Mouse (Mus musculus) lung, embryonic 16.5 days (tissue): Measurements from ENCODE around the gene Txndc5. TPM values are rescaled to one million over a fixed set of nuclear protein-coding genes. Genes with fewer than 3 reads are reported as not detected.

ENCODE experiments used
- ATAC-seq: fragments of 200-750 bp; cut with Nextera tagmentation; 2 replicates; pipeline ENCODE4 v1.8.0; 2017; ENCODE audit warnings: low read depth, mild to moderate bottlenecking, moderate library complexity
- H3K27ac ChIP-seq: fragments of 300-500 bp; sonication (generic); 2 replicates; pipeline ENCODE4 v1.5.1; 2014; ENCODE audit warnings: mild to moderate bottlenecking, control low read depth, low read length
- H3K27me3 ChIP-seq: fragments of 300-500 bp; sonication (generic); 2 replicates; pipeline ENCODE4 v1.6.1; 2014; ENCODE audit warnings: low read depth, low read length, mixed read lengths; ENCODE audit not compliant: control insufficient read depth, insufficient read depth
- H3K36me3 ChIP-seq: fragments of 300-500 bp; sonication (generic); 2 replicates; pipeline ENCODE4 v1.6.1; 2014; ENCODE audit warnings: low read length; ENCODE audit not compliant: control insufficient read depth, insufficient read depth
- H3K4me1 ChIP-seq: fragments of 300-500 bp; sonication (generic); replicated peaks from 2 replicates; pipeline ENCODE4 v1.6.1; 2014; ENCODE audit warnings: low read length, mixed read lengths; ENCODE audit not compliant: control insufficient read depth, insufficient read depth
- H3K4me2 ChIP-seq: fragments of 300-500 bp; sonication (generic); 2 replicates; pipeline ENCODE4 v1.6.1; 2014; ENCODE audit warnings: low read depth, low read length, control low read depth
- H3K4me3 ChIP-seq: fragments of 300-500 bp; sonication (generic); 2 replicates; pipeline ENCODE4 v1.5.1; 2014; ENCODE audit warnings: mild to moderate bottlenecking, low read length, control low read depth
- H3K9ac ChIP-seq: fragments of 300-500 bp; sonication (generic); 2 replicates; pipeline ENCODE4 v1.6.1; 2014; ENCODE audit warnings: low read length, control low read depth
- H3K9me3 ChIP-seq: fragments of 300-500 bp; sonication (generic); 2 replicates; pipeline ENCODE4 v1.6.1; 2016; ENCODE audit warnings: low read length; ENCODE audit not compliant: control insufficient read depth
- WGBS: fragments of 180-500 bp; shearing (Covaris S2); extraction: QIAGEN DNeasy Blood & Tissue Kit; methylation state at CpG from one replicate; pipeline ENCODE4 v1.1.7; 2014; 5-methylcytosine and 5-hydroxymethylcytosine counted together
- polyA plus RNA-seq: library from polyadenylated mRNA; unstranded; fragments of >200 nt; fragmentation: Nextera tagmentation; extraction: Ambion mirVana; gene quantifications from 2 replicates; pipeline ENCODE4 v1.2.1, GENCODE M21; 2015

Gene Txndc5
- polyA plus RNA-seq, 1 experiment from 2014 or later, result 238 TPM

DNA sequence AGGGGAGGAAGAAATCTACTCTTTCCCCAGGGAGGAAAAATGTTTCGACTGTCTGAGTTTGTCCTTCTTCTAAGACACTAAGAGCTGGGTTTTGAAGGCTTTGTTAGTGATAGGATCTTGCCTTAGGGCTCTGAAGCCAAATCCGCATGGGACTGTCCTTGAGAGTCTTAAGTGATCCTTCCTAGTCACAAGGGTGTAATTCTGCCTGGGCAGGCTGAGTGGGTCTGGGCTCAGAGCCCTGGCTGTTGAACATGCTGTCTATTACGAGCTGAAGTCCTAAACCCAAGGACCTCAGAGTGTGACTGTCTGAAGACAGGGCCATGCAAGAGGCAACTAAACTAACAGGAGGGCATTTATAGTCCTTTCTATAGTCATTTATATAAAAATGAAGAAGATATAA, 16.8 kb upstream of the Txndc5 start:
- ATAC-seq, result no peak
- H3K4me1 ChIP-seq, result no peaks in the 10 kb centered on the region
- 54% methylated on average over 3 of the region's 3 CpGs for WGBS
- H3K9ac ChIP-seq, result no peak overlapping the region
- H3K9me3 ChIP-seq, result no peaks in the 10 kb centered on the region
- no peak overlapping the region for H3K27ac ChIP-seq
- H3K27me3 ChIP-seq, result no peaks in the 10 kb centered on the region
- H3K4me2 ChIP-seq, result no peak overlapping the region
- H3K4me3 ChIP-seq, result no peak overlapping the region
- H3K36me3 ChIP-seq, result no peaks in the 10 kb centered on the region

DNA sequence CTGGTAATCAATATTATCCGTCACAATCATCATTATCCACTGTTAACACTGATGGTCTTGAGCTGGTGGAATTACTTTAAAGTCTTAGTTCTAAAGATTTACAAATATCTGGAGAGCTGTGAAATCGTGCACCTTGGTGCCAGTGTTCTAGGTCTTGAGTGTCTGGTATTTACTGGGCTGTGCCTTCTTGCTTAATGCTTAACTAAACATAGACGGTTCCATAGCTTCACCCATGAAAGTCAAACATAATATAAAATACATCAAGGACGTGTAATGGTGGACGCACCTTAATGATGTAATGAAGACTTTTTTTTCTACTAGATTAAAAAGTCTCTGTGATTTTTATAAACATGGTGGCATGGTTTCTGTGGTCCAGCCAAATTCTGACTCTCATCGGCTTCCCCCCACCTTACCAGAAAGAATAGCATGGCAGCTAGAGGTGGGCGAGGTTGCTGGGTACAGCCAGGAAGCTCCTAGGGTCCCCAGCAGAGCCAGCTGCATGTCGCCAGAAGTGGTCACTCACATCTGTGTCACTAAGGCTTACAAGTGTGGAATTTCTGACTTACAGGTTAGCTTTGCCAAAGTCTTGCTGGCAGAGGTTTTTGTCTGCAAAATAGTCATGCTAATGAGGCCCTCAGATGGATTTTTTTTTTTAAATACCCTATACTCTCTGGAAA, 16.3 kb upstream of the Txndc5 start:
- H3K4me1 ChIP-seq, result no peaks in the 10 kb centered on the region
- no peaks in the 10 kb centered on the region for H3K27me3 ChIP-seq
- H3K27ac ChIP-seq, result no peak overlapping the region
- no peak for ATAC-seq
- WGBS, result 70% methylated on average over 8 of the region's 8 CpGs
- no peak overlapping the region for H3K9ac ChIP-seq
- H3K4me3 ChIP-seq, result no peak overlapping the region
- no peaks in the 10 kb centered on the region for H3K36me3 ChIP-seq
- H3K4me2 ChIP-seq, result no peak overlapping the region
- H3K9me3 ChIP-seq, result no peaks in the 10 kb centered on the region

DNA sequence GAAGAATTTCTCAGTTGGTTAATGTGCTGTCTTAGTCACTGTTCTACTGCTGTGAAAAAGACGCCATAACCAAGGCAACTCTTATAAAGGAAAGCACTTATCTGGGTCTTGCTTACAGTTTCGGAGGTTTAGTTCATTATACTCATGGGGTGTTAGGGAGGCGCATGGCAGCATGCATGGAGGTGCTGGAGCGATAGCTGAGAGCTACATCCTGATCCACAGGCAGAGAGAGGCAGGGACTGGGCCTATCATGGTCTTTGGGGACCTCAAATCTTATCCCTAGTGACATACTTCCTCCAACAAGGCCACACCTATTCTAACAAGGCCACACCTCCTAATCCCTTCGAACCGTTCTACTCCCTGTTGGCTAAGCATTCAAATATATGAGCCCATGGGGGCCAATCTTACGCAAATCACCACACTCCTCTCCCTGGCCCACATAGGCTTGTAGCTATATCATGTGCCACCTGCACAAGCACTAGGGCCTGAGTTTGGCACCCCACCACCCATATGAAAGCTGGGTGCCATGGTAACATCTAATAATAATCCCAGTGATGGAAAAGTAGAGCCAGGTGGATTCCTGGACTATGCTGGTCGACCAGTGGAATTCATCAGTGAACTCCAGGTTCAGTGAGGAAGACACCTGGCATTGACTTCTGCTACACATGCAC, 15.0 kb upstream of the Txndc5 start:
- Histone ChIP-seq H3K9ac (no peak overlapping the region), H3K27ac (no peak overlapping the region), H3K4me3 (no peak overlapping the region), H3K4me1 (no peaks in the 10 kb centered on the region), H3K4me2 (no peak overlapping the region), H3K9me3 (no peaks in the 10 kb centered on the region), H3K36me3 (no peaks in the 10 kb centered on the region), H3K27me3 (no peaks in the 10 kb centered on the region)
- 82% methylated on average over 8 of the region's 8 CpGs for WGBS
- ATAC-seq, result no peak

GRCm38 (mm10) chr13:38539192-38539900, 10.7 kb upstream of the Txndc5 start:
- H3K36me3 ChIP-seq, result no peaks in the 10 kb centered on the region
- ATAC-seq, result no peak
- 75% methylated on average over 7 of the region's 7 CpGs for WGBS
- H3K4me2 ChIP-seq, result no peak overlapping the region
- no peak overlapping the region for H3K4me3 ChIP-seq
- H3K9me3 ChIP-seq, result no peaks in the 10 kb centered on the region
- no peak overlapping the region for H3K9ac ChIP-seq
- no peaks in the 10 kb centered on the region for H3K4me1 ChIP-seq
- no peaks in the 10 kb centered on the region for H3K27me3 ChIP-seq
- H3K27ac ChIP-seq, result no peak overlapping the region

- H3K4me1 ChIP-seq, result 0 out of 2 replicates have a peak, but pooled peaks cover 4% of the 10 kb centered on the region
- H3K4me2 ChIP-seq, result no peak overlapping the region
- 0 out of 2 replicates have a peak, but pooled peaks cover 2% of the 10 kb centered on the region for H3K27me3 ChIP-seq
- H3K4me3 ChIP-seq, result no peak overlapping the region
- no peaks in the 10 kb centered on the region for H3K36me3 ChIP-seq
- H3K9me3 ChIP-seq, result no peaks in the 10 kb centered on the region
- ATAC-seq, result no peak
- H3K27ac ChIP-seq, result no peak overlapping the region
- H3K9ac ChIP-seq, result no peak overlapping the region
Measured at GRCm38 (mm10) chr13:38537521-38537920, 8.9 kb upstream of the Txndc5 start.

GRCm38 (mm10) chr13:38534731-38535130, 6.1 kb upstream of the Txndc5 start:
- Histone ChIP-seq H3K9me3 (no peaks in the 10 kb centered on the region), H3K9ac (no peak overlapping the region), H3K27me3 (0 out of 2 replicates have a peak, but pooled peaks cover 2% of the 10 kb centered on the region), H3K4me1 (0 out of 2 replicates have a peak, but pooled peaks cover 4% of the 10 kb centered on the region), H3K4me2 (no peak overlapping the region), H3K4me3 (no peak overlapping the region), H3K27ac (no peak overlapping the region), H3K36me3 (no peaks in the 10 kb centered on the region)
- WGBS, result 59% methylated on average over 6 of the region's 6 CpGs
- 0 out of 2 replicates have a peak, but pooled peaks have one; percentile 39 for ATAC-seq

DNA sequence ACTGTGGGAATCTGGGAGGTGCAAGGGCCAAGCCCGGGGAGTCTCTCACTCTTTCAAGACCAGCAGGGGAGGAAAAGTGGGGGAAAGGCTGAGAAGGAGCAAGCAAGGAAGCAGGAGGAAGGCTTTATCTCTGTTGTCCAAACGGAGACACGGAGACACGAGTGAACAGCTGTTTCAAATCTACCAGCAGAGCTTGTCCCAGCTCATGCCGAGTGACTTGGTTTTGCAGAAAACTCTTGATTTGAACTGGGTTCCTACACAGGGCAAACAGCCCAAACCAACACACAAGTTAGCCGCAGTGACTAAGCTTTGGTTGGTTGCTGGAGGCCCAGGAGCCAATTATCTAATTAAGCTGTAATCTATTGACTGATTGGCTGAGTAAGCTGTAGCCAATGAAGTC, 5.4 kb upstream of the Txndc5 start:
- WGBS, result 18% methylated on average over 6 of the region's 6 CpGs

DNA sequence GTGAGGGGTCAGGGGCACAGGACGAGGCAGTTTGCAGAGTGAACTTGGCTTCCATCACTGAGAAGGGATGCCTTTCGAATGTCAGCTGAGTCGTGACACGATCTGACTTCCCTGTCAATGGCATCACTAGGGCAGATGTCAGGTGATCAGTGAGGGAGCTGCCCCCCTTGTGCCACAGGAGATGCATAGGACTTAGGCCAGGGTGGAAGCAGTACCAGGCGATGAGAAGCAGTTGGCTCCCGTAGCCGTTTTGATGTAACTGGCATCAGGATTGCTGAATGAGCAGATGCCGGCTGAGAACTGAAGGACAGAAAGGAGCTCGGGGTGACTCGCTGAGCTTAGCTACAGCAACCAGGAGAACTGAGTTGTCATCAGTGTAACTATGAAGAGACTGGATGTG, 4.8 kb upstream of the Txndc5 start:
- Histone ChIP-seq H3K9me3 (no peaks in the 10 kb centered on the region), H3K4me3 (no peak overlapping the region), H3K27me3 (0 out of 2 replicates have a peak, but pooled peaks cover 2% of the 10 kb centered on the region), H3K36me3 (no peaks in the 10 kb centered on the region), H3K4me1 (0 out of 2 replicates have a peak, but pooled peaks cover 9% of the 10 kb centered on the region), H3K4me2 (no peak overlapping the region), H3K9ac (no peak overlapping the region), H3K27ac (no peak overlapping the region)
- ATAC-seq, result no peak
- 78% methylated on average over 10 of the region's 10 CpGs for WGBS

More for the DNA sequence above, 5.4 kb upstream of the Txndc5 start:
- Histone ChIP-seq H3K36me3 (no peaks in the 10 kb centered on the region), H3K9ac (no peak overlapping the region), H3K4me1 (0 out of 2 replicates have a peak, but pooled peaks cover 4% of the 10 kb centered on the region), H3K4me2 (no peak overlapping the region), H3K27me3 (0 out of 2 replicates have a peak, but pooled peaks cover 2% of the 10 kb centered on the region), H3K9me3 (no peaks in the 10 kb centered on the region), H3K27ac (peak overlapping the region; percentile 16), H3K4me3 (no peak overlapping the region)
- peak; percentile 70; the same call in 1 of the 2 replicates for ATAC-seq

GRCm38 (mm10) chr13:38531498-38531897, 2.9 kb upstream of the Txndc5 start:
- Histone ChIP-seq H3K4me2 (no peak overlapping the region), H3K27me3 (0 out of 2 replicates have a peak, but pooled peaks cover 2% of the 10 kb centered on the region), H3K4me1 (peaks cover 12% of the 10 kb centered on the region), H3K36me3 (no peaks in the 10 kb centered on the region), H3K9me3 (no peaks in the 10 kb centered on the region), H3K4me3 (no peak overlapping the region), H3K9ac (no peak overlapping the region), H3K27ac (no peak overlapping the region)
- 95% methylated on average over 4 of the region's 4 CpGs for WGBS
- ATAC-seq, result no peak
